Mouse (Mus musculus): ENCODE data around the gene Akap9.

- TF ChIP-seq TAL1 (IDR thresholded peaks at IDR 0.05; ENCODE audit: low read length), result no peak
- TF ChIP-seq USF1 (IDR thresholded peaks at IDR 0.05; ENCODE audit: low read depth, low read length), result no peak
- no peak for TF ChIP-seq CTCF (IDR thresholded peaks at IDR 0.05 in 2 of 3, conservative IDR thresholded peaks at IDR 0.05 in 1 of 3; ENCODE audit: control insufficient read depth in 1 of 3, insufficient read depth in 1 of 3, low read depth in 2 of 3, low read length in 3 of 3, poor library complexity in 1 of 3, severe bottlenecking in 1 of 3)
- no peak for TF ChIP-seq CHD2 (IDR thresholded peaks at IDR 0.05; ENCODE audit: low read length)
- TF ChIP-seq ZNF384 (IDR thresholded peaks at IDR 0.05; ENCODE audit: low read depth, low read length), result no peak
- no peak for TF ChIP-seq MAX (IDR thresholded peaks at IDR 0.05; ENCODE audit: low read length)
- no peak for TF ChIP-seq POLR2A (IDR thresholded peaks at IDR 0.05; ENCODE audit: control insufficient read depth in 1 of 2, insufficient read depth in 1 of 2, low read depth in 1 of 2, low read length in 2 of 2, poor library complexity in 1 of 2)
- TF ChIP-seq NRF1 (IDR thresholded peaks at IDR 0.05; ENCODE audit: insufficient read depth, low read depth, low read length, poor library complexity, severe bottlenecking), result no peak
- no peak for TF ChIP-seq TCF12 (IDR thresholded peaks at IDR 0.05; ENCODE audit: low read depth, low read length)
- TF ChIP-seq GATA1 (IDR thresholded peaks at IDR 0.05; ENCODE audit: low read depth, low read length), result no peak
- TF ChIP-seq MEF2A (IDR thresholded peaks at IDR 0.05; ENCODE audit: extremely low read depth, insufficient replicate concordance, low read depth, low read length, poor library complexity, severe bottlenecking), result no peak
Measured at GRCm38 (mm10) chr5:4060313-4060712, 132.5 kb downstream of the Akap9 start.
